Mouse (Mus musculus): ENCODE measurements around the gene Lrit3. TPM values are rescaled to one million over a fixed set of nuclear protein-coding genes. Genes with fewer than 3 reads are reported as not detected.
"Not testable (repeated sequence)": the region's sequence is repeated elsewhere in the genome, so short reads cannot be mapped to it uniquely, and the experiment has no call there.

Gene Lrit3
- polyA plus RNA-seq, 2 experiments = not detected

DNA sequence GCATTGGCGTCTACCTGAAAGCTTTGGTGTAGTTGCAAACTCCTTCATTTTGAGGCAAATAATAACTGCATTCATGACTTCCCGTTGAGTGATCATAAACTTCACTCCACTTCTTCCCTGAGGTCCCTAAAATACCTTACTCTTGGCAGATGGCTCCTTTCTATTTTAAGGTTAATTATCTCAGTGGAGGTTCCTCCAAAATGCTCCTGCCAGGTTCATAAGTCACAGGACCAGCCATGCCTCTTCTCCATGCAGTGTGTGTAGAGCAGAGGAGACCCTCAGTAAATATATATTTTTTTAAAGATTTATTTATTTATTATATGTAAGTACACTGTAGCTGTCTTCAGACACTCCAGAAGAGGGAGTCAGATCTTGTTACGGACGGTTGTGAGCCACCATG lies 37.7 kb downstream of the Lrit3 start:
- DNase-seq (ENCODE audit: low read depth in 3 of 3, low spot score in 3 of 3) = no peak
- H3K36me3 ChIP-seq (replicated peaks; ENCODE audit: control insufficient read depth, insufficient read depth, low read depth) = no peaks in the 10 kb centered on the region
- no peaks in the 10 kb centered on the region for H3K27me3 ChIP-seq (ENCODE audit: control insufficient read depth, insufficient read depth, low read length)

GRCm38 (mm10) chr3:129757599-129757998 lies 46.2 kb downstream of the Lrit3 start:
- not testable (repeated sequence) for H3K36me3 ChIP-seq (replicated peaks; ENCODE audit: control insufficient read depth, insufficient read depth, low read depth); H3K9ac ChIP-seq (replicated peaks); DNase-seq (ENCODE audit: low read depth in 3 of 3, low spot score in 3 of 3); H3K4me2 ChIP-seq (ENCODE audit: low read depth); H3K9me3 ChIP-seq (ENCODE audit: control insufficient read depth, low read length); H3K4me1 ChIP-seq (replicated peaks; ENCODE audit: control insufficient read depth in 2 of 2, insufficient read depth in 2 of 2, low read length in 1 of 2); H3K27ac ChIP-seq; H3K27me3 ChIP-seq (ENCODE audit: control insufficient read depth, insufficient read depth, low read length); H3K4me3 ChIP-seq (ENCODE audit: insufficient read depth in 1 of 2, low read depth in 2 of 2, low read length in 2 of 2); ATAC-seq (ENCODE audit: insufficient read depth)
- WGBS (ENCODE audit: insufficient replicate concordance) = 59% methylated on average over 1 of the region's 1 CpGs

More for the DNA sequence above, 37.7 kb downstream of the Lrit3 start:
- TF ChIP-seq CTCF (IDR thresholded peaks at IDR 0.05; ENCODE audit: low read depth) = no peak
- Histone ChIP-seq H3K4me1 (replicated peaks; ENCODE audit: control insufficient read depth in 2 of 2, insufficient read depth in 2 of 2, low read length in 1 of 2) (no peaks in the 10 kb centered on the region), H3K9me3 (ENCODE audit: control insufficient read depth, low read length) (no peaks in the 10 kb centered on the region), H3K27ac (no peak overlapping the region), H3K4me3 (ENCODE audit: insufficient read depth in 1 of 2, low read depth in 2 of 2, low read length in 2 of 2) (no peak overlapping the region), H3K9ac (replicated peaks) (no peak overlapping the region), H3K4me2 (ENCODE audit: low read depth) (no peak overlapping the region)
- 56% methylated on average over 4 of the region's 4 CpGs for WGBS (ENCODE audit: insufficient replicate concordance)
- ATAC-seq (ENCODE audit: insufficient read depth) = no peak

DNA sequence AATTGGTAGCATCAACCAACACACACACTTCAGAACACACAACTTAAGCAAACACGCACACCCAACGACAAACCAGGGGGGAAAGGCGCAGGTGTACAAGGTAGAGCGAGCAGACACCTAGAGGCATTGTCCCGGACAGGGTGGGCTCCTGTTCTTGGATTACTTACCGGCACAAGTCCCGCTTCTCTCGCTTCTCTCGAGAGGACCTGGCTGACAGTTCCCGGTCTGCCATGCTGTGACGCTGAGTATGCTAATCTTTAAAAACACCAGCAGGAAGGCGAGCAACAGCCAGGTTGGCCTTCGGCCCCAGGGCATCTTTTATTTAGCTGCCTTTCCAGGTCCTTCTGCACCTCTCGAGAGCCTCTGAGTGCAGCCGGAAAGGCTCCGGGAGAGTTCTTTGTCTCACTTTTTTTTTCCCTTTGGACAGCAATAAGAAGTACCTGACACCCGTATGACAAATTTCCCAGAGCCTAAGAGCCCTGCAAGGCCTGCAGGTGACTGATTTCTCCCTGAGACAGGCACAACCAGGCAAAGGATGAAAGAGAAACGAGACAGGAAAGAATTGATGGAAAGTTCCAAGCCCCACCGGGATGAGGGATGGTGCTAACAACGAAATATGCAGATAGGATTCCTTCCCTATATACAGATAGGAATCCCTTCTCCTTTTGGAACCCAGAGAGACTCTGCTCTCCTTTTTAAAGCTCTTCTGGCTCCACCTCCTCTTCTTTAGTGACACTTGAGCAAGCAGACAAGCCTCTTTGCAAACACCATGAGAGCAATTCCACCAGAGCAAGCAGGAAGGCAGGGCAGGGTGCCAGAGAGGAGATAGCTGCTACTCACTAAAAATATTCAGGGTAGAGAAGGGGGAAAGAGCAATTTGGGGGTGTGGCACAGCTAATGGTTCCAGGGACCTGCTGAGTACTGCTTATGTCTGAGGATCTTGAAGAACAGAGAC lies 48.9 kb downstream of the Lrit3 start, which contains the start of gene Egf:
TSS of gene Egf (minus strand) at position 667 of the 955 bp plus-strand sequence.
- WGBS (ENCODE audit: insufficient replicate concordance) = 13% methylated on average over 20 of the region's 20 CpGs
- DNase-seq (ENCODE audit: low read depth in 3 of 3, low spot score in 3 of 3) = no peak

GRCm38 (mm10) chr3:129744803-129745202 lies 59.0 kb downstream of the Lrit3 start:
- TF ChIP-seq EP300 (IDR thresholded peaks at IDR 0.05; ENCODE audit: low read depth) (no peak), CTCF (IDR thresholded peaks at IDR 0.05; ENCODE audit: low read depth) (peak; percentile 71)
- Histone ChIP-seq H3K36me3 (replicated peaks; ENCODE audit: control insufficient read depth, insufficient read depth, low read depth) (no peaks in the 10 kb centered on the region), H3K27me3 (ENCODE audit: control insufficient read depth, insufficient read depth, low read length) (no peaks in the 10 kb centered on the region), H3K4me2 (ENCODE audit: low read depth) (no peak overlapping the region), H3K9ac (replicated peaks) (no peak overlapping the region), H3K27ac (no peak overlapping the region), H3K4me1 (replicated peaks; ENCODE audit: control insufficient read depth in 2 of 2, insufficient read depth in 2 of 2, low read length in 1 of 2) (no peaks in the 10 kb centered on the region), H3K4me3 (ENCODE audit: insufficient read depth in 1 of 2, low read depth in 2 of 2, low read length in 2 of 2) (no peak overlapping the region), H3K9me3 (ENCODE audit: control insufficient read depth, low read length) (no peaks in the 10 kb centered on the region)
- WGBS (ENCODE audit: insufficient replicate concordance) = 40% methylated on average over 8 of the region's 8 CpGs
- DNase-seq (ENCODE audit: low read depth in 3 of 3, low spot score in 3 of 3) (no peak), ATAC-seq (ENCODE audit: insufficient read depth) (no peak)

More for the DNA sequence above, 48.9 kb downstream of the Lrit3 start, which contains the start of gene Egf:
- TF ChIP-seq EP300 (IDR thresholded peaks at IDR 0.05; ENCODE audit: low read depth) (no peak), CTCF (IDR thresholded peaks at IDR 0.05; ENCODE audit: low read depth) (no peak)
- H3K4me1 ChIP-seq (replicated peaks; ENCODE audit: control insufficient read depth in 2 of 2, insufficient read depth in 2 of 2, low read length in 1 of 2) = peaks cover 0 to 5% of the 10 kb centered on the region in 2 experiments; a peak in 1 of 4 replicates
- no peaks in the 10 kb centered on the region for H3K9me3 ChIP-seq (ENCODE audit: control insufficient read depth, low read length)
- peak within 1 kb of the TSS; percentile 7 for H3K4me2 ChIP-seq (ENCODE audit: low read depth)
- H3K27ac ChIP-seq = no peak within 1 kb of the TSS
- no peak within 1 kb of the TSS for H3K9ac ChIP-seq (replicated peaks)
- ATAC-seq (ENCODE audit: insufficient read depth) = no peak
- H3K36me3 ChIP-seq (replicated peaks; ENCODE audit: control insufficient read depth, insufficient read depth, low read depth) = no peaks in the 10 kb centered on the region
- H3K27me3 ChIP-seq (ENCODE audit: control insufficient read depth, insufficient read depth, low read length) = no peaks in the 10 kb centered on the region
- H3K4me3 ChIP-seq (ENCODE audit: insufficient read depth in 1 of 2, low read depth in 2 of 2, low read length in 2 of 2) = no peak within 1 kb of the TSS

DNA sequence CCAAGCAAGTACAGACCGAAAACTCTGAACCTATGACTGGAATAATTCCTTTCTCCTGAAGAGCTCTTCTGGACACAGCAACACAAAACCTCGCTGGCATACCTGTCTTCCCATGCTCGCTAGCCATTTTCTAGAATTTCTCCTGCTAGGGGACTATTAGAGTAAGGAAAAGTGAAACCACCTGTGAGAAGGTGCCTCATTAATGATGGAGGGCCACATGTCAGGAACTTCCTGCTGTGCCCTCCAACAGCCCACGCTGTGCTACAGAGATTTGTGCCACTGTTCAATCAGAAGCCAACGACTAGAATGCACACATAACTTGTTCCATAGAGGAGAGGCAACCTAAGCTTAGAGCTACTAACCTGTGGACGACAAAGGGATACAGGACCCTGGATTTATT lies 61.0 kb downstream of the Lrit3 start:
- H3K9me3 ChIP-seq (ENCODE audit: control insufficient read depth, low read length) = no peaks in the 10 kb centered on the region
- no peak overlapping the region for H3K4me2 ChIP-seq (ENCODE audit: low read depth)
- no peaks in the 10 kb centered on the region for H3K36me3 ChIP-seq (replicated peaks; ENCODE audit: control insufficient read depth, insufficient read depth, low read depth)
- DNase-seq (ENCODE audit: low read depth in 3 of 3, low spot score in 3 of 3) (no peak), ATAC-seq (ENCODE audit: insufficient read depth) (no peak)
- no peak overlapping the region for H3K4me3 ChIP-seq (ENCODE audit: insufficient read depth in 1 of 2, low read depth in 2 of 2, low read length in 2 of 2)
- H3K27ac ChIP-seq = no peak overlapping the region
- no peaks in the 10 kb centered on the region for H3K4me1 ChIP-seq (replicated peaks; ENCODE audit: control insufficient read depth in 2 of 2, insufficient read depth in 2 of 2, low read length in 1 of 2)
- TF ChIP-seq EP300 (IDR thresholded peaks at IDR 0.05; ENCODE audit: low read depth) (no peak), CTCF (IDR thresholded peaks at IDR 0.05; ENCODE audit: low read depth) (no peak)
- WGBS (ENCODE audit: insufficient replicate concordance) = 53% methylated on average over 6 of the region's 6 CpGs
- no peaks in the 10 kb centered on the region for H3K27me3 ChIP-seq (ENCODE audit: control insufficient read depth, insufficient read depth, low read length)
- no peak overlapping the region for H3K9ac ChIP-seq (replicated peaks)
